Mouse (Mus musculus) gonadal fat pad, adult 2 months (tissue): ENCODE results near the gene Tbx4. TPM values are rescaled to one million over a fixed set of nuclear protein-coding genes. Genes with fewer than 3 reads are reported as not detected.

Source experiments
- DNase-seq: peaks from one replicate; pipeline ENCODE4 v3.0.0-alpha.2; 2012; ENCODE audit warnings: low read depth
- polyA plus RNA-seq: library from polyadenylated mRNA; depleted of rRNA; stranded (reverse); fragments of >200 nt; gene quantifications from 2 replicates; pipeline ENCODE4 v1.2.3, GENCODE M21; 2012; rRNA removed

Gene Tbx4
- polyA plus RNA-seq: 0.16 and 0.25 TPM in 2 replicates

- DNase-seq: no peak
These were observed at the start of gene Tbx4 for GRCm38 (mm10) chr11:85885665-85886428. Tbx4 (plus strand) TSS chr11:85886422.

GRCm38 (mm10) chr11:85836523-85837290, 49.5 kb upstream of the Tbx4 start:
- no peak for DNase-seq

GRCm38 (mm10) chr11:85837291-85837647, 49.0 kb upstream of the Tbx4 start:
- DNase-seq: no peak

GRCm38 (mm10) chr11:85837648-85838423, 48.4 kb upstream of the Tbx4 start:
- no peak for DNase-seq

- no peak for DNase-seq
These were observed 47.6 kb upstream of the Tbx4 start for GRCm38 (mm10) chr11:85838424-85839257.

- DNase-seq: no peak
These were observed 46.8 kb upstream of the Tbx4 start for GRCm38 (mm10) chr11:85839258-85840030.

- DNase-seq: no peak
These were observed 46.0 kb upstream of the Tbx4 start for GRCm38 (mm10) chr11:85840031-85840802.

- no peak for DNase-seq
These were observed 45.4 kb upstream of the Tbx4 start for GRCm38 (mm10) chr11:85840803-85841145.

- no peak for DNase-seq
These were observed 45.0 kb upstream of the Tbx4 start for GRCm38 (mm10) chr11:85841211-85841681.

GRCm38 (mm10) chr11:85841980-85842379, 44.2 kb upstream of the Tbx4 start:
- no peak for DNase-seq

GRCm38 (mm10) chr11:85842596-85843346, 43.5 kb upstream of the Tbx4 start:
- no peak for DNase-seq

GRCm38 (mm10) chr11:85843347-85843692, 42.9 kb upstream of the Tbx4 start:
- no peak for DNase-seq

- no peak for DNase-seq
These were observed 41.9 kb upstream of the Tbx4 start for GRCm38 (mm10) chr11:85844144-85844965.

- no peak for DNase-seq
These were observed 41.3 kb upstream of the Tbx4 start for GRCm38 (mm10) chr11:85844971-85845370.

GRCm38 (mm10) chr11:85845921-85846320, 40.3 kb upstream of the Tbx4 start:
- DNase-seq: no peak

GRCm38 (mm10) chr11:85846509-85846908, 39.7 kb upstream of the Tbx4 start:
- DNase-seq: no peak

GRCm38 (mm10) chr11:85849037-85849436, 37.2 kb upstream of the Tbx4 start:
- no peak for DNase-seq

GRCm38 (mm10) chr11:85850233-85850632, 36.0 kb upstream of the Tbx4 start, which contains the start of gene Gm11444:
Gm11444 (minus strand) TSS chr11:85850333.
- DNase-seq: no peak
